Mouse (Mus musculus): Measurements from ENCODE around the gene Btnl9. TPM values are rescaled to one million over a fixed set of nuclear protein-coding genes. Genes with fewer than 3 reads are reported as not detected.

The Btnl9 gene
- polyA plus RNA-seq, 1 experiment from 2014 or later: 1.8 TPM

DNA sequence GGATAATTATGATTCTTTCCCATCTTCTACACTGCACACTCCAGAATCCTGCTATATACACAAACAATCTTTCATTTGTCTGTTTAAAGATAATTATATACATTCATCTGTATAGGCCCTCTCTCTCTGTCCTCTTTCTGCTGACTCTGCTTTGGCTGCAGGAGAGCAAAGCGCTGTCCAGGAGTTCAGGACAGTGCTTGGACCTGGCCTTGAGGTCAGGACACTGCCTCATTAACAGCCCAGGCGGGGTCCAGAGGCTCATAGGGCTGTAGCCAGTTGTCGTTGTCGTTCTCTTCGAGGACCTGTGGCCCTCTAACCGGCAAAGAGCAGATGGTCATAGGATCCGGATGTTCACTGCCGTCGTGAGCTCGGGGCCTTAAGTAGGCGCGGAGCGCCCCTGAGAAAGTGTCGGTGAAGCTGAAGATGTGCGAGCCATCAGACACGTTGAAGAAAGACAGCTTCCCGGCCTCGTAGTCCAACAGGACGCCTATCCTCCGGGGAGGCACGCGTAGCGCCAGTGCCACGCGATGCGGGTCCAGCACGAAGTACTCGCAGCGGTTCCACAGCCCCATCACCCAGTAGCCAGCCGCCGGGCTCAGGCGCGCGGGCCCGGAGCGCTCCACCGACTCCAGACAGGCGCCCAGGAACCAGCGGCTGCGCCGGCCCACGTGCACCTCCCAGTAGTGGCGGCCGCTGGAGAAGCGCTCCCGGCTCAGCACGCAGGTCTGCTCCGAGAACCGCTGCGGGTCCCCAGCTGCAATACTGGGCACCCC is 17.9 kb downstream of the Btnl9 start:
- Histone ChIP-seq H3K9ac (ENCODE audit: low read length) (0 out of 2 replicates have a peak overlapping the region, but pooled peaks have one; percentile 17), H3K4me2 (ENCODE audit: low read length) (peak overlapping the region; percentile 75), H3K4me3 (ENCODE audit: low read depth, low read length) (peak overlapping the region; percentile 25), H3K27ac (ENCODE audit: low read depth) (no peak overlapping the region), H3K9me3 (ENCODE audit: control insufficient read depth, low read length) (peaks cover 7% of the 10 kb centered on the region; the same call in 1 of the 2 replicates), H3K27me3 (replicated peaks; ENCODE audit: control insufficient read depth, insufficient read depth, low read length) (peaks cover 10% of the 10 kb centered on the region; the same call in 1 of the 2 replicates), H3K4me1 (replicated peaks; ENCODE audit: control insufficient read depth, insufficient read depth, low read length) (0 out of 2 replicates have a peak, but pooled peaks cover 3% of the 10 kb centered on the region), H3K36me3 (ENCODE audit: control insufficient read depth, insufficient read depth, low read length) (no peaks in the 10 kb centered on the region)
- peak; percentile 60; the same call in 1 of the 2 replicates for ATAC-seq (replicated peaks; ENCODE audit: low FRiP score, low TSS enrichment, low read depth)
- peak; percentile 71 for DNase-seq (ENCODE audit: low spot score)
- WGBS: 4% methylated on average over 50 of the region's 50 CpGs

DNA sequence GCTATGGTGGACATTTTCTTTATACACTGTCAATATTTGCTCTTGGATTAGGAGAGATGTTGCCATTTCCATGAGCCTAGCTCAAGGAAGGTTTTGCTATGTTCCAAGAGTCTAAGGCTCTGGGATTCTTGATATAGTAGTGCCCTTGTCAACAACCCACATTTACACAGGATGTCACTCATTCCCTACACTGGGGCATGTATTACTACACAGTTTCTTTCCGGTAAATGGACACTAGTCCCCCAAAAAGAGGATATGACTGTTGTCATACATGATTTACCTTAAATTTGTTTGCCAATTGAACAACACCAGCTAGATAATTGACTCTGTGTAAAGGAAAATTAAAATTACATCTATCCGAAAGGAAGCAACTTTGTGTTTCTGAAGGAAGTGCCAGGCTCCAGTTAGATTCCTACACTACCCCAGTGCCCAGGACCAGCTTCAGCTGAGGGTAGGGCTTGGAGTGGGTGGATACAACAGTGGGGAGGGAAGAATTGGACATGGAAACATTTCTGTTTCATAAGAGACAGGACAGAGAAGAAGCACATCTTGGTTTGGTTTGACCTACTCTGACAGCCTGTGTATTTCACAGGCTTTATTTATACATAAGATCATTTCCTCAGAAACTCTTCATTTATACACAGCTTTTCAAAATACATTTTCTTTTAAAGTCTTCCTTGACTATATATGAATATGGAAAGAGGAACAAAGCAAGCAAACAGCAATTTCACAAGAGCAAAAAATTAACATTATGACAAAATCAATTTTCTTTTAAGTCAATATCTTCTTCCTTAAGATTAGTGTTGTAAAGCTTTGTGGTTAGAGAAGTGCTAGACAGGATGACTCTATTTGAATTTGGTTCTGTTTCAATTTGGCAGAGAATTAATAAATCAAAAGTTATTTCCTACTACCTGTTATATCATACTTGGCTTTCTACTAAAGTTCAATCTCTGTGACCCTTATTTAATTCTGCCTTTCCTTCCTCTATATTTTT is 29.8 kb downstream of the Btnl9 start:
- Histone ChIP-seq H3K27me3 (replicated peaks; ENCODE audit: control insufficient read depth, insufficient read depth, low read length) (no peaks in the 10 kb centered on the region), H3K36me3 (ENCODE audit: control insufficient read depth, insufficient read depth, low read length) (no peaks in the 10 kb centered on the region), H3K9ac (ENCODE audit: low read length) (no peak overlapping the region), H3K4me2 (ENCODE audit: low read length) (no peak overlapping the region), H3K4me1 (replicated peaks; ENCODE audit: control insufficient read depth, insufficient read depth, low read length) (no peaks in the 10 kb centered on the region), H3K27ac (ENCODE audit: low read depth) (no peak overlapping the region), H3K4me3 (ENCODE audit: low read depth, low read length) (no peak overlapping the region), H3K9me3 (ENCODE audit: control insufficient read depth, low read length) (no peaks in the 10 kb centered on the region)
- 87% methylated on average over 2 of the region's 2 CpGs for WGBS
- DNase-seq (ENCODE audit: low spot score) (no peak), ATAC-seq (replicated peaks; ENCODE audit: low FRiP score, low TSS enrichment, low read depth) (no peak)

DNA sequence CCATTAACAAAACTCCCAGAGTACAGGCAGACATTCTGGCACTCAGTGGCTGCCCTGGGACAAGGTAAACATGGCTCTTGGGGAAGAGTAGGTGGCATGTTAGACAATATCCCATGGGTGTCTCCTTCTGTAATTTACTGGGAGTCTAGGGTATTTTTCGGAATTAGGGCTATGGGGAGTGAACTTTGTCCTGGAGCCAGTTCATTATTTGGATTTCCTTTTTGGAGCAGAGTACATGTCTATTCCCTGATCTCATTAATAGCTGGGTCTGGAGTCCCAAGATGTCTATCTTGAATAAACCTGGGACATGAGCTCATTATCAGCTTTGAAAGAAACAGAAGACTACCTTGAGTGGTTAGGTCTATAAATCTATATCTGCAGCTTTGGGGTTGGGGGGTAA is 32.9 kb downstream of the Btnl9 start, which contains the start of gene Olfr1394:
Gene Olfr1394, plus strand, starts transcription at position 301 of the 400 bp plus-strand sequence.
- Histone ChIP-seq H3K36me3 (ENCODE audit: control insufficient read depth, insufficient read depth, low read length) (no peaks in the 10 kb centered on the region), H3K9ac (ENCODE audit: low read length) (no peak within 1 kb of the TSS), H3K27me3 (replicated peaks; ENCODE audit: control insufficient read depth, insufficient read depth, low read length) (no peaks in the 10 kb centered on the region), H3K27ac (ENCODE audit: low read depth) (no peak within 1 kb of the TSS), H3K4me1 (replicated peaks; ENCODE audit: control insufficient read depth, insufficient read depth, low read length) (no peaks in the 10 kb centered on the region), H3K9me3 (ENCODE audit: control insufficient read depth, low read length) (no peaks in the 10 kb centered on the region), H3K4me3 (ENCODE audit: low read depth, low read length) (no peak within 1 kb of the TSS), H3K4me2 (ENCODE audit: low read length) (no peak within 1 kb of the TSS)
- DNase-seq (ENCODE audit: low spot score) (no peak), ATAC-seq (replicated peaks; ENCODE audit: low FRiP score, low TSS enrichment, low read depth) (no peak)
- 89% methylated on average over 1 of the region's 1 CpGs for WGBS

DNA sequence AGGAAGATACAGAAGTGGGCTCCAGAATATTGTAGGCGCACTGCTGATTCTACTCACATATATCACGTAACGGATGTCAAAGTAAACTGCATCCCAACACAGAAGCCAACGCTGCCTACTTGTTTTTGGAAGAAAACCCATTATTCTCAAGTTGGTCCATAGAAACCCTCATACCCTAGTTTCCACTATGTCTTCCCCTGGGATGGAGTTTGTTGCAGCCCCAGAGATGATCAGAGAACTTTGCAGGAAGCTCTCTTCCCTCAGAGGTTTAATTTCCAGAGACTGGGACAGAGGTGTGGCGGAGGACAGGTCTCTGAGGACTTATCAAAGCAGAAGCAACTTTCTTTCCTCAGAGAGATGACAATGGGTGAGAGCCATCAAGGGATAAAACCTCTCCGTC is 45.0 kb downstream of the Btnl9 start, which contains the start of gene Olfr1395:
Gene Olfr1395, plus strand, starts transcription at position 301 of the 400 bp plus-strand sequence.
- ATAC-seq (replicated peaks; ENCODE audit: low FRiP score, low TSS enrichment, low read depth): no peak
- H3K4me2 ChIP-seq (ENCODE audit: low read length): no peak within 1 kb of the TSS
- no peak within 1 kb of the TSS for H3K9ac ChIP-seq (ENCODE audit: low read length)
- H3K27me3 ChIP-seq (replicated peaks; ENCODE audit: control insufficient read depth, insufficient read depth, low read length): no peaks in the 10 kb centered on the region
- H3K4me3 ChIP-seq (ENCODE audit: low read depth, low read length): no peak within 1 kb of the TSS
- no peak for DNase-seq (ENCODE audit: low spot score)
- no peaks in the 10 kb centered on the region for H3K4me1 ChIP-seq (replicated peaks; ENCODE audit: control insufficient read depth, insufficient read depth, low read length)
- no peaks in the 10 kb centered on the region for H3K36me3 ChIP-seq (ENCODE audit: control insufficient read depth, insufficient read depth, low read length)
- H3K27ac ChIP-seq (ENCODE audit: low read depth): no peak within 1 kb of the TSS
- H3K9me3 ChIP-seq (ENCODE audit: control insufficient read depth, low read length): no peaks in the 10 kb centered on the region
- WGBS: 91% methylated on average over 6 of the region's 6 CpGs

DNA sequence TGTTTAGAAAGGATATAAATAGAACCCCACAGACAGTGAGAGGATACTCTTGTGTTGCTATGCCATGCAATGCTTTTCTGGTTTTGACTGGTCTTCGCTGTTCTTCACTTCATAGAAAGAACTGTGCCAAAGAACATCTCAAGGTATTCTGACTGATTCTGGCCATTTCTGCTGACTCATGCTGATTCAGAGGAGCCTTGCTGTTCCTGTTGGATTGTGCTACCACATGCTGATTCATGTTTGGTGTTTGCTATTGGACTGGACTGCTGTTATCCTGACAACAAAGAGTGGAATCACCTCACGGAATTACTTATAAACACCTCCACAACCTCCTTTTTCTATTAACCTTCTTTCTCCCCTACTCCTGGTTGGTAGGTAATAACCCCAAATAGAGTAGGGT is 62.8 kb downstream of the Btnl9 start:
- H3K27me3 ChIP-seq (replicated peaks; ENCODE audit: control insufficient read depth, insufficient read depth, low read length): no peaks in the 10 kb centered on the region
- DNase-seq (ENCODE audit: low spot score) (no peak), ATAC-seq (replicated peaks; ENCODE audit: low FRiP score, low TSS enrichment, low read depth) (no peak)
- H3K4me1 ChIP-seq (replicated peaks; ENCODE audit: control insufficient read depth, insufficient read depth, low read length): no peaks in the 10 kb centered on the region
- no peaks in the 10 kb centered on the region for H3K36me3 ChIP-seq (ENCODE audit: control insufficient read depth, insufficient read depth, low read length)
- no peak overlapping the region for H3K4me2 ChIP-seq (ENCODE audit: low read length)
- H3K27ac ChIP-seq (ENCODE audit: low read depth): no peak overlapping the region
- H3K9ac ChIP-seq (ENCODE audit: low read length): no peak overlapping the region
- WGBS: 80% methylated on average over 2 of the region's 2 CpGs
- H3K9me3 ChIP-seq (ENCODE audit: control insufficient read depth, low read length): no peaks in the 10 kb centered on the region
- no peak overlapping the region for H3K4me3 ChIP-seq (ENCODE audit: low read depth, low read length)

DNA sequence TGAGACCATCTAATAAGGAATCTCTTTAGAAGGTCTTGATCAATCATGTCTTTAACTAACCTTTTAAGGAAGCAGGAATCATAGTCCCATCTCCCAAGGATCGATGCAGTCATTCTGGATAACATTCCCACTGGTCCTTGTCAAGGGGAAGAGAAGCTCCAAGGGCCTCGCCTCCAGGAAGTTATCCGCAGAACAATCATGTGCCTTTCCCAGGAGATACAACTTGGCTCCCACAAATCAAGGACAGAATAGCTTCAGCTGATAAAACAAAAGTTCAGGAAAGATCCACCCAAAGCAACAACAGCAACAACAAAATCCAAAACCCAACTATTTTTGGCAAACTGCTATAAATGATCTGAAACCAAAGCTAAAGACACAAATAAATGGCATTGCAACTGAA is 67.3 kb downstream of the Btnl9 start:
- 86% methylated on average over 3 of the region's 3 CpGs for WGBS
- no peaks in the 10 kb centered on the region for H3K36me3 ChIP-seq (ENCODE audit: control insufficient read depth, insufficient read depth, low read length)
- DNase-seq (ENCODE audit: low spot score): no peak
- no peak overlapping the region for H3K27ac ChIP-seq (ENCODE audit: low read depth)
- no peak for ATAC-seq (replicated peaks; ENCODE audit: low FRiP score, low TSS enrichment, low read depth)
- H3K9ac ChIP-seq (ENCODE audit: low read length): no peak overlapping the region
- no peak overlapping the region for H3K4me2 ChIP-seq (ENCODE audit: low read length)
- H3K9me3 ChIP-seq (ENCODE audit: control insufficient read depth, low read length): no peaks in the 10 kb centered on the region
- H3K4me3 ChIP-seq (ENCODE audit: low read depth, low read length): no peak overlapping the region
- H3K4me1 ChIP-seq (replicated peaks; ENCODE audit: control insufficient read depth, insufficient read depth, low read length): no peaks in the 10 kb centered on the region
- H3K27me3 ChIP-seq (replicated peaks; ENCODE audit: control insufficient read depth, insufficient read depth, low read length): no peaks in the 10 kb centered on the region

Other genes starting within 250 kb of the Btnl9 start
- gene Psme2b, start 241.0 kb downstream of the Btnl9 start, polyA plus RNA-seq (2014; fragmentation: Nextera tagmentation; extraction: Ambion mirVana): 3.0 and 3.2 TPM in 2 replicates
- gene Olfr56, start 208.3 kb downstream of the Btnl9 start, polyA plus RNA-seq (2014; fragmentation: Nextera tagmentation; extraction: Ambion mirVana): not detected in 2 replicates
- 0.58 and 0.62 TPM in 2 replicates for gene 9930111J21Rik1, start 207.8 kb downstream of the Btnl9 start, polyA plus RNA-seq (2014; fragmentation: Nextera tagmentation; extraction: Ambion mirVana)
- 0.07 TPM in 1 of 2 replicates, not detected in the other for gene Gm12185, start 194.9 kb downstream of the Btnl9 start, polyA plus RNA-seq (2014; fragmentation: Nextera tagmentation; extraction: Ambion mirVana)
- 2.5 and 3.6 TPM in 2 replicates for gene Tgtp1, start 193.0 kb downstream of the Btnl9 start, polyA plus RNA-seq (2014; fragmentation: Nextera tagmentation; extraction: Ambion mirVana)
- 0.45 and 0.50 TPM in 2 replicates for gene 9930111J21Rik2, start 135.9 kb downstream of the Btnl9 start, polyA plus RNA-seq (2014; fragmentation: Nextera tagmentation; extraction: Ambion mirVana)
- gene Tgtp2, start 123.0 kb downstream of the Btnl9 start, polyA plus RNA-seq (2014; fragmentation: Nextera tagmentation; extraction: Ambion mirVana): 0.27 and 1.2 TPM in 2 replicates
- gene Ifi47, start 110.6 kb downstream of the Btnl9 start, polyA plus RNA-seq (2014; fragmentation: Nextera tagmentation; extraction: Ambion mirVana): 2.1 and 3.4 TPM in 2 replicates
- gene Olfr1396, start 72.3 kb downstream of the Btnl9 start, polyA plus RNA-seq (2014; fragmentation: Nextera tagmentation; extraction: Ambion mirVana): not detected in 2 replicates
- not detected in 2 replicates for gene Olfr1395, start 44.9 kb downstream of the Btnl9 start, polyA plus RNA-seq (2014; fragmentation: Nextera tagmentation; extraction: Ambion mirVana)
- gene Olfr1394, start 32.8 kb downstream of the Btnl9 start, polyA plus RNA-seq (2014; fragmentation: Nextera tagmentation; extraction: Ambion mirVana): not detected in 2 replicates
- gene Zfp62, start 16.1 kb upstream of the Btnl9 start, polyA plus RNA-seq (2014; fragmentation: Nextera tagmentation; extraction: Ambion mirVana): 34.5 and 39.6 TPM in 2 replicates
- gene Mgat1, start 57.0 kb upstream of the Btnl9 start, polyA plus RNA-seq (2014; fragmentation: Nextera tagmentation; extraction: Ambion mirVana): 52.9 and 55.4 TPM in 2 replicates
- gene Olfr1393, start 91.1 kb upstream of the Btnl9 start, polyA plus RNA-seq (2014; fragmentation: Nextera tagmentation; extraction: Ambion mirVana): 0.12 TPM in 1 of 2 replicates, not detected in the other
- not detected in 2 replicates for gene Olfr1392, start 98.1 kb upstream of the Btnl9 start, polyA plus RNA-seq (2014; fragmentation: Nextera tagmentation; extraction: Ambion mirVana)
- not detected in 2 replicates for gene Olfr10, start 117.6 kb upstream of the Btnl9 start, polyA plus RNA-seq (2014; fragmentation: Nextera tagmentation; extraction: Ambion mirVana)
- not detected in 2 replicates for gene Olfr1391, start 135.6 kb upstream of the Btnl9 start, polyA plus RNA-seq (2014; fragmentation: Nextera tagmentation; extraction: Ambion mirVana)
- not detected in 2 replicates for gene Olfr1390, start 148.0 kb upstream of the Btnl9 start, polyA plus RNA-seq (2014; fragmentation: Nextera tagmentation; extraction: Ambion mirVana)
- not detected in 2 replicates for gene Olfr1389, start 235.9 kb upstream of the Btnl9 start, polyA plus RNA-seq (2014; fragmentation: Nextera tagmentation; extraction: Ambion mirVana)
- gene Olfr1388, start 249.5 kb upstream of the Btnl9 start, polyA plus RNA-seq (2014; fragmentation: Nextera tagmentation; extraction: Ambion mirVana): 0.15 and 0.24 TPM in 2 replicates